Mouse (Mus musculus): ENCODE results near the gene Cd109. TPM values are rescaled to one million over a fixed set of nuclear protein-coding genes. Genes with fewer than 3 reads are reported as not detected.

The Cd109 gene
- polyA plus RNA-seq, 1 experiment from 2014 or later = 1.4 TPM

GRCm38 (mm10) chr9:78649398-78649797 is 34.1 kb downstream of the Cd109 start:
- ATAC-seq (ENCODE audit: low read depth) = no peak
- H3K4me1 ChIP-seq (replicated peaks) = no peaks in the 10 kb centered on the region
- H3K9ac ChIP-seq = no peak overlapping the region
- no peaks in the 10 kb centered on the region for H3K9me3 ChIP-seq
- H3K27me3 ChIP-seq = no peaks in the 10 kb centered on the region
- no peak overlapping the region for H3K4me3 ChIP-seq
- no peaks in the 10 kb centered on the region for H3K36me3 ChIP-seq
- no peak overlapping the region for H3K27ac ChIP-seq (replicated peaks)
- no peak overlapping the region for H3K4me2 ChIP-seq

GRCm38 (mm10) chr9:78657564-78657963 is 42.2 kb downstream of the Cd109 start:
- Histone ChIP-seq H3K27me3 (no peaks in the 10 kb centered on the region), H3K36me3 (no peaks in the 10 kb centered on the region), H3K27ac (replicated peaks) (no peak overlapping the region), H3K4me2 (no peak overlapping the region), H3K9ac (no peak overlapping the region), H3K4me3 (no peak overlapping the region), H3K4me1 (replicated peaks) (no peaks in the 10 kb centered on the region), H3K9me3 (no peaks in the 10 kb centered on the region)
- no peak for ATAC-seq (ENCODE audit: low read depth)
- WGBS = 87% methylated on average over 5 of the region's 5 CpGs

GRCm38 (mm10) chr9:78671446-78671985 is 56.2 kb downstream of the Cd109 start:
- Histone ChIP-seq H3K9me3 (no peaks in the 10 kb centered on the region), H3K4me3 (no peak overlapping the region), H3K4me1 (replicated peaks) (no peaks in the 10 kb centered on the region), H3K36me3 (no peaks in the 10 kb centered on the region), H3K4me2 (no peak overlapping the region), H3K27me3 (no peaks in the 10 kb centered on the region), H3K9ac (no peak overlapping the region), H3K27ac (replicated peaks) (no peak overlapping the region)
- ATAC-seq (ENCODE audit: low read depth) = no peak
- WGBS = 86% methylated on average over 13 of the region's 13 CpGs

GRCm38 (mm10) chr9:78700691-78701090 is 85.3 kb downstream of the Cd109 start:
- Histone ChIP-seq H3K4me1 (replicated peaks) (no peaks in the 10 kb centered on the region), H3K9ac (no peak overlapping the region), H3K9me3 (0 out of 2 replicates have a peak, but pooled peaks cover 3% of the 10 kb centered on the region), H3K27me3 (no peaks in the 10 kb centered on the region), H3K27ac (replicated peaks) (no peak overlapping the region), H3K4me2 (no peak overlapping the region), H3K4me3 (no peak overlapping the region), H3K36me3 (no peaks in the 10 kb centered on the region)
- 0% methylated on average over 1 of the region's 1 CpGs for WGBS
- ATAC-seq (ENCODE audit: low read depth) = no peak

GRCm38 (mm10) chr9:78702509-78703239 is 87.3 kb downstream of the Cd109 start:
- Histone ChIP-seq H3K27me3 (no peaks in the 10 kb centered on the region), H3K27ac (replicated peaks) (no peak overlapping the region), H3K4me2 (no peak overlapping the region), H3K9me3 (peaks cover 18% of the 10 kb centered on the region; the same call in 1 of the 2 replicates), H3K36me3 (no peaks in the 10 kb centered on the region), H3K4me1 (replicated peaks) (no peaks in the 10 kb centered on the region), H3K4me3 (no peak overlapping the region), H3K9ac (no peak overlapping the region)
- WGBS = 91% methylated on average over 12 of the region's 12 CpGs
- no peak for ATAC-seq (ENCODE audit: low read depth)

- WGBS = 78% methylated on average over 6 of the region's 6 CpGs
- H3K4me1 ChIP-seq (replicated peaks) = no peaks in the 10 kb centered on the region
These were observed 105.8 kb downstream of the Cd109 start for GRCm38 (mm10) chr9:78720888-78721798.

GRCm38 (mm10) chr9:78731931-78732330 is 116.6 kb downstream of the Cd109 start:
- Histone ChIP-seq H3K4me2 (no peak overlapping the region), H3K27me3 (no peaks in the 10 kb centered on the region), H3K4me3 (no peak overlapping the region), H3K9ac (no peak overlapping the region), H3K36me3 (no peaks in the 10 kb centered on the region), H3K9me3 (no peaks in the 10 kb centered on the region), H3K27ac (replicated peaks) (no peak overlapping the region), H3K4me1 (replicated peaks) (no peaks in the 10 kb centered on the region)
- 70% methylated on average over 6 of the region's 6 CpGs for WGBS
- ATAC-seq (ENCODE audit: low read depth) = no peak

More at GRCm38 (mm10) chr9:78720888-78721798, 105.8 kb downstream of the Cd109 start:
- no peak overlapping the region for H3K4me3 ChIP-seq
- H3K9me3 ChIP-seq = no peaks in the 10 kb centered on the region
- H3K4me2 ChIP-seq = no peak overlapping the region
- H3K36me3 ChIP-seq = no peaks in the 10 kb centered on the region
- H3K27ac ChIP-seq (replicated peaks) = no peak overlapping the region
- H3K27me3 ChIP-seq = no peaks in the 10 kb centered on the region
- H3K9ac ChIP-seq = no peak overlapping the region
- ATAC-seq (ENCODE audit: low read depth) = no peak

- Histone ChIP-seq H3K27ac (replicated peaks) (no peak overlapping the region), H3K4me3 (no peak overlapping the region), H3K9ac (no peak overlapping the region), H3K36me3 (no peaks in the 10 kb centered on the region), H3K4me2 (no peak overlapping the region), H3K27me3 (no peaks in the 10 kb centered on the region), H3K9me3 (no peaks in the 10 kb centered on the region), H3K4me1 (replicated peaks) (no peaks in the 10 kb centered on the region)
- WGBS = 77% methylated on average over 3 of the region's 3 CpGs
- no peak for ATAC-seq (ENCODE audit: low read depth)
These were observed 120.2 kb downstream of the Cd109 start for GRCm38 (mm10) chr9:78735519-78735918.

- Histone ChIP-seq H3K36me3 (no peaks in the 10 kb centered on the region), H3K4me3 (no peak overlapping the region), H3K9ac (no peak overlapping the region), H3K4me2 (no peak overlapping the region), H3K9me3 (no peaks in the 10 kb centered on the region), H3K4me1 (replicated peaks) (no peaks in the 10 kb centered on the region), H3K27me3 (no peaks in the 10 kb centered on the region), H3K27ac (replicated peaks) (no peak overlapping the region)
- WGBS = 61% methylated on average over 3 of the region's 3 CpGs
- ATAC-seq (ENCODE audit: low read depth) = no peak
These were observed 126.7 kb downstream of the Cd109 start for GRCm38 (mm10) chr9:78742012-78742411.

GRCm38 (mm10) chr9:78750246-78750645 is 134.9 kb downstream of the Cd109 start:
- no peaks in the 10 kb centered on the region for H3K9me3 ChIP-seq
- H3K4me1 ChIP-seq (replicated peaks) = no peaks in the 10 kb centered on the region
- no peak overlapping the region for H3K27ac ChIP-seq (replicated peaks)
- H3K4me2 ChIP-seq = no peak overlapping the region
- ATAC-seq (ENCODE audit: low read depth) = no peak
- no peaks in the 10 kb centered on the region for H3K27me3 ChIP-seq
- no peak overlapping the region for H3K4me3 ChIP-seq
- no peaks in the 10 kb centered on the region for H3K36me3 ChIP-seq
- H3K9ac ChIP-seq = no peak overlapping the region
- WGBS = 74% methylated on average over 3 of the region's 3 CpGs
